Mouse (Mus musculus) T-helper 1 cell (primary cell): ENCODE results near the gene Cd164l2.

Experiments used
- in situ Hi-C: fragments of 300-600 bp; cut with MboI, MseI; formaldehyde crosslinking; loops from one replicate; pipeline ENCODE4 v1.15.1; 2025; ENCODE audit warnings: high pct_unique_total_duplicates

The Cd164l2 gene

DNA sequence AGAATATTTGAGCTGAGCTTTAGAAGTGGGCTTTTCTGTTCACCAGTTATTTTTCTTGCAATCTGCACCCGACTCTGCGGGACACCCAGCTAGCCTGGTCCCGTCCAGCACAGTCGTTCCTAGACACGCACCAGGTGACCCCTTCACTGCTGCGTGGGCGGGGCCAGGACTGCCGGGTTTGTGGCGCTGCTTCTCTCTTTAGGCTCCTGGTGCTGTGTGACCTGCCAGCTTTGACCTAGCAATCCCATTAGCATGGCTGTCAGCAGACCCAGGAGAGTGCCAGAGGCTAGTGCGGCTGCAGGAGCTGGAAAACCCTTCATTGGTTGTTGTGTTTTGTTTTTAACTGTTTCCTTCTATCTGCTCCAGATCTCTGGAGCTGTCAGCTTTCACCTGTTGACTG is 22.5 kb upstream of the Cd164l2 start:
- in situ Hi-C loops, result no loop called here

GRCm38 (mm10) chr4:133194482-133194881 is 17.4 kb upstream of the Cd164l2 start:
- in situ Hi-C loops, result no loop called here

- in situ Hi-C loops, result no loop called here
These were observed 16.9 kb upstream of the Cd164l2 start for GRCm38 (mm10) chr4:133195014-133195413.

DNA sequence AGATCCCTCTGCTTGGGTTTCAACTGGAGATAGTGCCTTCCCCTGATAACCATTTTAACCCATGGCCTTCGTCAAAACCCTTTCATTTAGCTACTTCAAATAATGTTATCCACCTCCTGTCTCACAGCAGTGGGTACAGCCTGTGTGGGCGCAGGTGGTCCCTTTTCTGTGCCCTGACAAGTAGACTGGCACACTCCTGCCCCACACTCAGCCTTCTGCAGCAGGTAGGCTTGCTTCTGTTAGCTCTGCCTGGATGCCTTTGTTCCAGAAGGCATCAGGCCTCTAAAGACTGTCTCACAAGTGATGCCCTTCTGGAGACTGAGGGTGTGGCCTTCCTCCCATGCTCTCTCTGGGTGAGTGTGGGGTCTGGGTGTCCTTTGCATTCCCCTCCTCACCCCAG is 15.8 kb upstream of the Cd164l2 start:
- in situ Hi-C loops, result no loop called here

GRCm38 (mm10) chr4:133196852-133197251 is 15.1 kb upstream of the Cd164l2 start:
- in situ Hi-C loops, result no loop called here

- in situ Hi-C loops, result no loop called here
These were observed 14.6 kb upstream of the Cd164l2 start for GRCm38 (mm10) chr4:133197355-133197754.

- in situ Hi-C loops, result no loop called here
These were observed 14.1 kb upstream of the Cd164l2 start for GRCm38 (mm10) chr4:133197801-133198286.

DNA sequence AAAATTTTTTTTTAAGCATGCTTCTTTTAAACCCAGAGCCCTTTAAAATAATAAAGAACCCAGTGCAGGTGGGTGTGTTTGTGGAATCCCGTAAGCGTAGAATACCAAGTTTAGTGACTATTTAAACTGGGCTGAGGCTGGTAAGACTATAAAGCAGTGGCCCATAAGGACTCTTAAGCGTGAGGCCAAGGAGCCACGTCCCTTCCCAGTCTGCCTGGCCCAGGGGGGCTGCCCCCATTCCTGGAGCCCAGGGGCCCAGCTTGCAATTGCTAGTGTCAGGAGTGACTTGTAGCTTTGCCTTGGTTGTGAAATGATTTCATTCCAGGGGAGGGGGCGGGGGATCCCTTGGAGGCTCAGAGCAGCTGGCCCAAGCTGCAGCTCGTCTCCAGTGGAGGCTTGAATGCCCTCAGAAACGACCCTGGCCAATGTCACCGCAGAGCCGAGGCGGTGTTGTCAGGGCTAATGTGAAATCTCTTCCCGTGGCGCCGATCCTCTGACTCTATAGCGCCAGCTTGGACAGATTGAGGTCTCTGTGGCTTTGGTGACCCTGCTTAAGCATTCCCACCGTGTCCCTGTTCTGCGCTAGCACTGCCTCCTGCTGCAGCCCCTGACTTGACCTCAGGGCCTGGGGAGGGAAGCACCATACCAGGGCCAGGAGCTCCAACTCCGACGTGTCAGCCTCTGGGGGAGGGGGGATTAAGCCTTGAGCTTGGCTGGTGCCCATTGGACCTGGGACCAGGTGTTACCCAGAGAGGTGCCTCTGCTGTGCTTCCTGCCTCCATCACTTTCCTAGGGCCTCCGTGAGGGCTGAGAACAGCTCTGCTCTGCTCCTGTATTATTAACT is 13.4 kb upstream of the Cd164l2 start:
- in situ Hi-C loops, result no loop called here

GRCm38 (mm10) chr4:133199743-133200142 is 12.2 kb upstream of the Cd164l2 start:
- in situ Hi-C loops, result no loop called here

DNA sequence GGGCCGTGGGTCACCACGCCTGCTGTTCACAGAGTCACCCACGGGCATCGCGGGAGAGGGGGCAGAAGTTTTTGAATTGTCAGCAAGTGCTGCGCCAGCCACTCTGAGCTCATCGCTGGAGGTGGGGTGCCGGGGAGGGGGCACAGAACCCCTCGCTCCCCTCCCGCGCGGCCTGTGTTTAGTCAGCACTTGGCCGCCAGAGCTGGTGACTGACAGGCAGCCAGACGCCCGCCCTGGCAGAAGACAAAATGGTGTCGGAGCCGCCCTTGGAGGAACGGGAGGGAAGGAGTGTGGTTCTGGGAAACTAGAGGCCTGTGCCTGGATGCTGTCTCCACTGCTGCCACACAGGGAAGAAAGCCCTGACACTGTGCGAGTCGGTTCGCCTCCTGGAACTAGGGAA is 11.6 kb upstream of the Cd164l2 start:
- in situ Hi-C loops, result no loop called here

DNA sequence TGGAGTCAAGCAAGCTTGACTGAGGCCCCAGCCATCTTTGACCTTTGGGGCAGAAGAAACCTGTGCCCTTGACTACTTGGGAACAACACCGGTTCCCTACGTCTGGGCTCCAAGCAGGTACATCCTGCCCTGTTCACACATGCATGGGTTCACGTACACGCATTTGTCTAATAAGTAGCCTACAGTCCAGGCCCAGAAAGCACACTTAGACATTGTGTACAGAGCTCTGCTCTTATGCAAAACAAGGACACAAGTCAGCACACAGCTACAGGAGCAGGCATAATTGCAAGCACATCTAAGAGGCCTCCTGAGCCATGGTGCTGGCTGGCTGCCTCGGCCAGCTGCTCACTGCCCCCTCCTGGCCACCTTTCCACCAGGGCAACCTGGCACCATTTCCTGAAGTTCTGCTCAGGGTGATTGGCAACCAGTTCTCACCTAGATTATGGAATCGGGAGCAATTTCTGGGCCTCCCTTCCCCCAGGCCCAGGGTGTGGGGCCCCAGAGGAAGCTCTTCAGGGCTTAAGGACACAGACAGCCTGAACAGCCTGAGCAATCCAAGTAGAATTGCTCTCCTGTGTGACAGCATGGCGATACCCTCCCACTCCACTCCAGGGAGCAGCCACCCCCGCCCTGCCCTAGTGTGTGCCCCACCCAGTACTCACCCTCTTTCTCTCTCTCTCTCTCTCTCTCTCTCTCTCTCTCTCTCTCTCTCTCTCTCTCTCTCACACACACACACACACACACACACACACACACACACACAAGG is 10.7 kb upstream of the Cd164l2 start:
- in situ Hi-C loops, result no loop called here

DNA sequence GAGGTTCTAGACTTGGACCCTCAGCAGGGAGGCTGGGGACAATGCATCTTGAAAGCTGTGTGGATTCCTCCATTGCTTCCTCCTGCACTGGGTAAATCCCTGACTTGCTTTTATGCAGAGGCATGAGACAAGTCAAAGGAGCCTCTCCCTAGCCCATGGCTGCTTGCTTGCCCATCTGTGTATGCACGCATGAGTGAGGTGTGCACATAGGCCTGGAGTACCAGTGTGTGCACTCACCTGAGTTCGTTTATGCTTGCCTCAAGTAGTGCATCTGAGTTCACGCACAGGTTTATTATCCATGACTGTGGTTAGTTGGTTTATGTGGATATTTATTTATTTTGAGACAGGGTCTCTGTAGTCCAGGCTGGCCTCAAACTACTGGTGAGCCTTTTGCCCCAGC is 9.7 kb upstream of the Cd164l2 start:
- in situ Hi-C loops, result no loop called here

DNA sequence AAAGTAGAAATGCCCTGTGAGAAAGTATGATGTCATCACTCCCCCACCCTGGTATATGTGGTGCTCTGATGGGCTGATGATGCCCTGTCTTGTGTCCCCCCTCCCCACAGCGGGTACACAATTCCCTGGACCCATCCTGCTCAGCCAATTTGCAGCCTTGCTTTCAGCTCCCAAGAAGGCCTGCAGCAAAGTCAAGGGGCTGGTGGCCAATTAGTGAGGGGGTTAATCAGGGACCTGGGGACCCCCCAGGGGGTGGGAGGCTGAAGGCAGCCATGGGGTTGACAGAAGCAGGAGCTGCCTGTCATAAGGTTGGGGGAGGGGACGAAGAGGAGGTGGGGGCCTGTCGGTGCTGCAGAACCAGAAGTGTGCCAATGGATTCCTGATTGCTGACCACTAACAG is 8.3 kb upstream of the Cd164l2 start:
- in situ Hi-C loops, result no loop called here

GRCm38 (mm10) chr4:133204379-133204778 is 7.6 kb upstream of the Cd164l2 start:
- in situ Hi-C loops, result no loop called here

DNA sequence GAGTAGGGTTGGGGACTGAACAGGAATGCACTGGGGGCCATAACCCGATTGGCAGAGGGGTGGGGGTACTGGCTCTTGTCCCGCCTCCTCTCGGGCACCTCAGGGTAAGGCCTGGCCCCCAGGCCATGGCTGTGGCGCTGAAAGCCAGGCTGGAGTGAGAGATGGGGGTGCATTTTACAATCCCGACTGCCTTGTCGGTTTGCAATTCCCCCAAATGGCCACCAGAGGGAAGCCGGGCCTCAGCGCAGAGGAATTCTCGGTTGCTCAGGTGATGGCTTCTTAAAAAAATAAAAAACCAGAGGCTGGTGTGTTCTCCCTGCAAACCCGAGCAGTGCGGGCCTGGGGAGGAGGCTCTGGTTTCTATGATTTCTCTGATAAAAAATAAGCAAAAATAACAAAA is 2.6 kb upstream of the Cd164l2 start:
- in situ Hi-C loops, result no loop called here

DNA sequence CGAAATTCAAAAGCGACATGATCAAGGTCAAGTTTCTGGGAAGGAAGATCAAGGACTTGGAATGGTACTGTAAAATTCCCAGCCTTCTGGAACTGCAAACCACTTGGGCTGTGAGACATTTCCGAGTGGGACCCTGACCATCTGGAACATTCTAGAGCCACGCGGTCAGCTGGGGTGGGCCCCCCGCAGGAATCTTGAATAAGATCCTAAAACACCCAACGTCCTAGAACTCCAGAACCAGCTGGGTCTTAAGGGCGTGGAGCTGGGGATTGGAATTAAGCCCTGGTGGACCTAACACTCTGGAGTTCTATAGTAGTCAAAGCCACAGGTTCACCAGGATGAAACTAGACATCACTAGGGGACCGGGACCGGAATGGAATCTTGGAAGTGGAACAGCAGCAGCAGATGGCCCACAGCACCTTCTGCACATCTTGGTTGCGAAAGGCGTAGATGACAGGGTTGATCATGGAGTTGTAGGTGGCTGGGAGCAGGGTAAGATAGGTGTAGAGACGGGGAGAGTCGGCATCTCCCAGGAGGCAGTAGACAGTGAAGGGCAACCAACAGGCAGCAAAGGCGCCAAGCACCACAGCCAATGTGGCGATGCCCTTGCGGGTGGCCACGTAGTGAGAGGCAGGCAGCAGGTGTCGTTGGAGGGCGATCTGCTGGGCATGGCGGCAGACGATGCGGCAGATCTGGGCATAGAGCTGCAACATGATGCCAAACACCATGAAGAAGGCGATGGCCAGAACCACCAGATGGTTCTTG is 1.7 kb upstream of the Cd164l2 start:
- in situ Hi-C loops, result loop anchor here (5.0 kb wide), 1 partner anchor 87 kb away; no protein-coding TSS in a partner anchor

- in situ Hi-C loops, result loop anchor here (5.0 kb wide), 1 partner anchor 86 kb away; no protein-coding TSS in a partner anchor
These were observed 1.0 kb upstream of the Cd164l2 start for GRCm38 (mm10) chr4:133210788-133211390.

DNA sequence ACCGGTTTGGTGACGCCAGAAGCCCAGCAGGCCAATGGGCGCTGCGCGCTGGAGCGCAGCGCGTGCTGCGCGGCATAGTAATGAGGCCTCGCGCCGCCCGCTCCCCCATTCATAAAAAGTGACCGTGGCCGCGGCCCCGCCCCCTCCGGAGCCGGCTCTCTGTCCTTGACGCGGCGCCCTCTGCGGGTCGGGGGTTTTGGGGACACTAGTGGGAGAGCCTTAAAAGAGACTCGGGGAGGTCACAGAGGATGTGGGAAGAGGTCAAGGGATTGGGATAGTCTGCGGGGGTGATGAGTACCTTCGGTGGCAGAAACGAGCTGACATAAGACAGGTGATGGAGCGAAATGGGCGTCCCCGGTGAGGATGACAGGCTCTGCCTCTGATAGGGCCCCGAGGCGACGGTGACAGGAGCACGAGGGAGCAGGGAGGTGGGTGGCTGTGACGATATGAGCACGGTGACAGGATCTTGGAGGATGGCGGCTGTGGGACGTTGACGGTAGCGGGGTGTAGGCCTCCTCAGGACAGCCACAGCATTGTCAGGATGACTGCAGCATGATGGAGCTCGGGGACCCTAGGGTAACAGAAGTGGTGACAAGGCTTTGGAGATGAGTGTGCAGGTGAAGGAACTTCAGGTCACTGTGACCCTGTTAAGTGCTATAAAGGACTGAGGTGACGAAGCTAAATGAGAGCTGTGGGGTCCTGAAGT is 784 bp downstream of the Cd164l2 start:
- in situ Hi-C loops, result loop anchor here (5.0 kb wide), 1 partner anchor 85 kb away; no protein-coding TSS in a partner anchor

- in situ Hi-C loops, result loop anchor here (5.0 kb wide), 1 partner anchor 84 kb away; no protein-coding TSS in a partner anchor
These were observed 1.3 kb downstream of the Cd164l2 start for GRCm38 (mm10) chr4:133213268-133213590.

GRCm38 (mm10) chr4:133213661-133214060 is 1.7 kb downstream of the Cd164l2 start:
- in situ Hi-C loops, result loop anchor here (5.0 kb wide), 1 partner anchor 84 kb away; no protein-coding TSS in a partner anchor

DNA sequence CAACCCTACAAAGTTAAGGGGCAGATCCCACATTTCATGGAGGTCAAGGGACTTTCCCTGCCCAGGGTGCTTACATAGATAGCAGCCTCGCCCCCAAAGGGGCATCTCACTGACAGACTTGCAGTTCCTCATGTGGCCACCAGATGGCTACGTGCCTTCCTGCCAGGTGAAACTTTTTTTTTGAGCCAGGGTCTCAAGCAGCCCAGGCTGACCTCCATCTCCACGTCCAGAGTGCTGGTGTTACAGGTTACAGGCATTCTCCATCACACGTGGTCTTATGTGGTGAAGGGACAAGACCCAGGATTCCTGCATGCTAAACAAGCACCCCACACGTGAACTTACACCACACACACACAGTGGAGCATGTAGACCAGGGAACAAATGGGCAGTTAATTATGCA is 5.7 kb downstream of the Cd164l2 start:
- in situ Hi-C loops, result no loop called here
